Mouse (Mus musculus) testis, adult 2 months (tissue): ENCODE measurements around the gene Ccdc184. TPM values are rescaled to one million over a fixed set of nuclear protein-coding genes. Genes with fewer than 3 reads are reported as not detected.

Source experiments
- H3K27ac ChIP-seq: fragments of 200-500 bp; 2 replicates; pipeline ENCODE4 v1.5.1; 2012; ENCODE audit warnings: low read depth, low read length; ENCODE audit not compliant: control insufficient read depth, insufficient read depth
- H3K27me3 ChIP-seq: fragments of 200-500 bp; 2 replicates; pipeline ENCODE4 v1.6.1; 2012; ENCODE audit warnings: mild to moderate bottlenecking, low read length, moderate library complexity; ENCODE audit not compliant: control insufficient read depth, insufficient read depth
- H3K36me3 ChIP-seq: fragments of 200-500 bp; 2 replicates; pipeline ENCODE4 v1.6.1; 2012; ENCODE audit warnings: mild to moderate bottlenecking, low read length; ENCODE audit not compliant: control insufficient read depth, insufficient read depth
- H3K4me1 ChIP-seq: fragments of 200-500 bp; 2 replicates; pipeline ENCODE4 v1.6.1; 2012; ENCODE audit warnings: low read length; ENCODE audit not compliant: control insufficient read depth, insufficient read depth
- H3K4me3 ChIP-seq: fragments of 200-500 bp; 2 replicates; pipeline ENCODE4 v1.5.1; 2012; ENCODE audit warnings: low read depth, mild to moderate bottlenecking, low read length, moderate library complexity, mixed read lengths; ENCODE audit not compliant: control insufficient read depth
- CTCF ChIP-seq: fragments of 200-500 bp; IDR thresholded peaks from 2 replicates; pipeline ENCODE4 v1.5.1; 2012; ENCODE audit warnings: low read depth, mild to moderate bottlenecking, inconsistent platforms, low read length, moderate library complexity; ENCODE audit not compliant: control insufficient read depth, insufficient read depth, insufficient replicate concordance
- POLR2A ChIP-seq: fragments of 200-500 bp; IDR thresholded peaks from 2 replicates; pipeline ENCODE4 v1.6.1; 2012; ENCODE audit warnings: low read depth, mild to moderate bottlenecking, inconsistent platforms, low read length, moderate library complexity; ENCODE audit not compliant: control insufficient read depth
- polyA plus RNA-seq: library from polyadenylated mRNA; depleted of rRNA; stranded (reverse); fragments of >200 nt; gene quantifications from 2 replicates; pipeline ENCODE4 v1.2.3, GENCODE M21; 2012

The Ccdc184 gene
- polyA plus RNA-seq, 1 experiment: 28.1 TPM

DNA sequence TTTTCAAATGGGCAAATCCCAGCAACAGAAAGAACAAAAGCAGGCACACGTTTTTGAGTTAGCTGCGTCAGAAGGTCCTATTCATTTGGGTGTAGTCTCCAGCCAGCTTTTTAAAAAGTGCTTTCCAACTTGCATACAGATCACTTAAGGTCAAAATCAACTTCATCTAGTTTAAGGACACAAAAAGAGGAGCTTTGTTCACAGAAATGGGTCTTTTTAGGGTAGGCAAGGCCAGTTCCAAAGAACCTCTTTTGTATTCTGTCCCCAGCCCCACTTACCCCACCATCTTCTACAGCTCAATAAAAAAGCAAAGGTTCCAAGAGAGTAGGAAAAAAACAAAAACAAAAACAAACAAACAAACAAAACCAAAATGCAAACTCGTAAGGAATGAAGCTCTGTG, 32.3 kb upstream of the Ccdc184 start:
- H3K4me3 ChIP-seq: no peak overlapping the region
- H3K4me1 ChIP-seq: no peaks in the 10 kb centered on the region
- TF ChIP-seq POLR2A (no peak), CTCF (no peak)
- peaks cover 2% of the 10 kb centered on the region; the same call in 1 of the 2 replicates for H3K36me3 ChIP-seq
- H3K27me3 ChIP-seq: no peaks in the 10 kb centered on the region
- H3K27ac ChIP-seq: no peak overlapping the region

DNA sequence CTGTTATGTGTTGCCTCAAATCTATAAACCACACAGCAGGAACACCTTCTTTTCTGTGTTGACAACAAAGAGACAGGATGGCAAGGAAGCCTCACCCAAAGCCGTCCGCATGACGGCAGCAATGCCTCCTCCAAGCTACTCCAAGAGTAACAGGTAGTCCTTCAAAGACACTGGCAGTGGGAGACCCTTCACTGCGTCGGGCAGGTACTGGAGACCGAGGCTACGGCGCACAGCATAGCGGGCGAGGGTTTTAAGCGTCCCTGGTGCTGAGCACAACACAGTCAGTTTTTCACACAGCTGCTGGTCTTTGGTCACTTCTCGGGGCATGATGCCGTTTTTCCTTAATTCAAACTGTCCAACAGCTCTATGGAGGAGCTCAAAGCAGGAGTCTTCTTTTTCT, 31.3 kb upstream of the Ccdc184 start:
- Histone ChIP-seq H3K27me3 (no peaks in the 10 kb centered on the region), H3K4me3 (no peak overlapping the region), H3K36me3 (peaks cover 2% of the 10 kb centered on the region; the same call in 1 of the 2 replicates), H3K4me1 (no peaks in the 10 kb centered on the region), H3K27ac (no peak overlapping the region)
- TF ChIP-seq POLR2A (no peak), CTCF (no peak)

DNA sequence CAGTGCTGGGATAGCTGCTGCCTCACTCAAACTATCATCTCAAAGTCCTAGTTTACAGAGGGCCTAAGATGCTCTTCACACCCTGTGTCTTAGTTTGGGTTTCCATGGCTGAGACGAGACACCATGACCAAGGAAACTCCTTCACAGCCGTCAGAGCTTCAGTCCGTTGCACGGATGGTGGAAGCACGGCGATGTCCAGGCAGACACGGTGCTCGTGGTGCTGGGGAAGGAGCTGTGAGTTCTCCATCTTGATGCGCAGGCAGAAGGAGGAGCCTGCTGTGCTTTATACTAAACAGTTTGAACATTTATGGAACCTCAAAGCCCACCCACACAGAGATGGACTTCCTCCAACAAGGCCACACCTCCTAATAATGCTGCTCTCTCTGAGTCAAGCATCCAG, 30.1 kb upstream of the Ccdc184 start:
- H3K27me3 ChIP-seq: no peaks in the 10 kb centered on the region
- H3K36me3 ChIP-seq: peaks cover 2% of the 10 kb centered on the region; the same call in 1 of the 2 replicates
- no peaks in the 10 kb centered on the region for H3K4me1 ChIP-seq
- no peak overlapping the region for H3K27ac ChIP-seq
- no peak overlapping the region for H3K4me3 ChIP-seq
- no peak for TF ChIP-seq CTCF
- no peak for TF ChIP-seq POLR2A

- no peak overlapping the region for H3K27ac ChIP-seq
- H3K36me3 ChIP-seq: no peaks in the 10 kb centered on the region
- TF ChIP-seq CTCF (no peak), POLR2A (no peak)
- no peaks in the 10 kb centered on the region for H3K27me3 ChIP-seq
- no peak overlapping the region for H3K4me3 ChIP-seq
- peaks cover 2% of the 10 kb centered on the region for H3K4me1 ChIP-seq
Observed at GRCm38 (mm10) chr15:98139763-98140162, 27.2 kb upstream of the Ccdc184 start.

DNA sequence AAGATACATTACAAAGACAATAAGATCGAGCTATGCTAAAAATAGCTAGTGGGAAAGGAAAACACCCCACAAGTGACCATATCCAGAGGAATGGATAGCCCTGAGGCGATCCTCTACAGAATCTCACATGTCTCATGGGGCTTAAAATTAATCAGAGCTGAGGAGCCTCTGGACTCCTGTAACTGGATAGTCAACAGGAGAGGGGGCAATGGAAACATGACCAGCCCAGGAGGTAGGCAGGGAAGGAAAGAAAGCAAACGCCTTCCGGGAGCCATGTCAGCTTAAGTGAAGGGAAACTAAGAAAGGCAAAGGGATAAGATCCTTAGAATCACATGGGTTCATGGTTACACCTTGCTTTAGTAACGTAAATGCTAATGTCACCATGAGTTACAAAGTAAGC, 26.1 kb upstream of the Ccdc184 start:
- no peak overlapping the region for H3K27ac ChIP-seq
- no peaks in the 10 kb centered on the region for H3K36me3 ChIP-seq
- TF ChIP-seq CTCF (no peak), POLR2A (no peak)
- peaks cover 4% of the 10 kb centered on the region for H3K4me1 ChIP-seq
- no peaks in the 10 kb centered on the region for H3K27me3 ChIP-seq
- no peak overlapping the region for H3K4me3 ChIP-seq

GRCm38 (mm10) chr15:98142515-98142914, 24.4 kb upstream of the Ccdc184 start:
- no peak overlapping the region for H3K27ac ChIP-seq
- H3K4me1 ChIP-seq: peaks cover 4% of the 10 kb centered on the region
- TF ChIP-seq CTCF: no peak
- no peak for TF ChIP-seq POLR2A
- H3K36me3 ChIP-seq: no peaks in the 10 kb centered on the region
- H3K27me3 ChIP-seq: no peaks in the 10 kb centered on the region
- H3K4me3 ChIP-seq: no peak overlapping the region

DNA sequence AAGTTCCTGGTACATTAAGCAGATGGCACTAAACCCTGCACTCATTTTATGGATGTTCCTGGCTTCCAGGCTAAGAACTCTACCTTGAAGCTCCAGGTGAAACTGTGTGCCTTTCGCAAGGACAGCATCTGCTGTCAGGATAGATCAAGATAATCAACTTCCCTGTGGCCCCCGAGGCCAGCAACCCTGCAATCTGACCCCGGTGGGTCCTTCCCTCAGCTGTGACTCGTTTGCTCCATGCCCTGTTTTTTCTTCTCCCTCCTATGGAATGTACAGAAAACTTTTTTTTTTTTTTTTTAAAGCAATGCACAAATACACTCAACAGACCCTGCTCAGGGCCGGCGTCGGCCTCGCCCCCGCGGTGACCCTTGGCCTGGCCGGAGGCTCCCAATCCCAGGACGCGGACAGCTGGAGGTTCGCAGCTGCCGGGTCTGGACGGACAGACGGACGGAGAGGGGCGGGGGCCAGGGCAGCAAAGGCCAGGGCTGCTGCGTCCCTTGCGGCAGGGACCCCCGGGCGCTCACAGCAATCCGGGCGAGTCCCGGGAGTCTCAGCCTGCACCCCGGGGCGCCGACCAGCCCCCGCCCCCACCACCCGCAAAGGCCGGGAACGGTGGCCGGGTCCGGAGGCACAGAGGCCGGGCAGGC, 22.0 kb upstream of the Ccdc184 start:
- Histone ChIP-seq H3K4me1 (peaks cover 4% of the 10 kb centered on the region), H3K27me3 (no peaks in the 10 kb centered on the region), H3K4me3 (peak overlapping the region; percentile 92), H3K36me3 (no peaks in the 10 kb centered on the region), H3K27ac (no peak overlapping the region)
- TF ChIP-seq POLR2A (no peak), CTCF (no peak)

DNA sequence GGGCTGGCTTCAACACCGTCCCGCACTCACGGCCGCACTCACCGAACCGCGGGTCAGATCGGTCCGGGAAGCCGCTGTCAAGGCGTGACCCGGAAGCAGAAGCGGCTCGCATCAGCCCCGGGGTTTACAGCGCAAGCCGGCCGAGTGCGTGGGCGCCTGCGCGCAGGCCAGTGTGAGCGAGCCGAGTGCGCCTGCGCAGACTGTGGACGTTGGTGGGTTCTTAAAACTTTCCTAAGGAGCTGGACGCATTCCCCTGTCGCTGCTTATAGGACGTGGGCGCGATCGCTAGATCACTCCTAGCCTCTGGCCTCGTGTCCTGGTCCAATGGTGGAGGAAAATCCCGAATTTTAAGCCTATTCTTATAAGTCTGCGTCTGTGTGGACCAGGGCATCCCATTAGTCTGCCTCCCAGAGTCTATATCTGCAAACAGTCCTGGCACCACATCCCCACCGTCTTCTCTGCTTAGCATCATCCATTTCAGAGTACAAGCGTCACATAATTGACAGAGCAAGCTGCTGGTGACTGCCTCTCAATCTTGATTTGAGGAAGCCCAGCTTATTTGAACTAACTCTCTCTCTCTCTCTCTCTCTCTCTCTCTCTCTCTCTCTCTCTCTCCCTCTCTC, 21.3 kb upstream of the Ccdc184 start:
- H3K27ac ChIP-seq: peak overlapping the region; percentile 98
- no peak for TF ChIP-seq CTCF
- peak; percentile 91 for TF ChIP-seq POLR2A
- peak overlapping the region; percentile 92 for H3K4me3 ChIP-seq
- peaks cover 4% of the 10 kb centered on the region for H3K4me1 ChIP-seq
- H3K36me3 ChIP-seq: no peaks in the 10 kb centered on the region
- no peaks in the 10 kb centered on the region for H3K27me3 ChIP-seq
